Mouse (Mus musculus) heart, adult 2 months (tissue): ENCODE data around the gene Trim21. TPM values are rescaled to one million over a fixed set of nuclear protein-coding genes. Genes with fewer than 3 reads are reported as not detected.
A peak's percentile ranks its signal among the peaks of the same experiment; 100 is the strongest.

Source experiments
- DNase-seq, 2 experiments: peaks; one replicate each; pipeline ENCODE4 v3.0.0; 2021
- H3K27ac ChIP-seq: fragments of 200-600 bp; 2 replicates; pipeline ENCODE4 v1.8.1; 2022
- H3K27me3 ChIP-seq: fragments of 200-500 bp; 2 replicates; pipeline ENCODE4 v1.6.1; 2012; ENCODE audit warnings: mild to moderate bottlenecking, low read length, inconsistent platforms, mixed read lengths; ENCODE audit not compliant: control insufficient read depth, insufficient read depth
- H3K36me3 ChIP-seq: fragments of 200-500 bp; 2 replicates; pipeline ENCODE4 v1.6.1; 2012; ENCODE audit warnings: low read length, inconsistent platforms; ENCODE audit not compliant: control insufficient read depth, insufficient read depth
- H3K4me1 ChIP-seq: fragments of 200-500 bp; 2 replicates; pipeline ENCODE4 v1.6.1; 2011; ENCODE audit warnings: low read length; ENCODE audit not compliant: control insufficient read depth, insufficient read depth
- H3K4me3 ChIP-seq: fragments of 200-600 bp; 2 replicates; pipeline ENCODE4 v1.8.1; 2022
- H3K79me2 ChIP-seq: fragments of 200-500 bp; replicated peaks from 2 replicates; pipeline ENCODE4 v1.6.1; 2012; ENCODE audit warnings: mild to moderate bottlenecking, inconsistent platforms, low read length, moderate library complexity, mixed read lengths; ENCODE audit not compliant: control insufficient read depth, insufficient read depth
- H3K9ac ChIP-seq: fragments of 200-500 bp; 2 replicates; pipeline ENCODE4 v1.6.1; 2012; ENCODE audit warnings: low read depth, mild to moderate bottlenecking, control low read depth, inconsistent platforms, low read length, mixed read lengths
- CTCF ChIP-seq: fragments of 200-600 bp; IDR thresholded peaks from 2 replicates; pipeline ENCODE4 v1.8.1; 2022; ENCODE audit warnings: antibody characterized with exemption, mild to moderate bottlenecking, moderate library complexity
- EP300 ChIP-seq: fragments of 200-500 bp; IDR thresholded peaks from 2 replicates; pipeline ENCODE4 v1.6.1; 2011; ENCODE audit warnings: low read depth, low read length, control low read depth; ENCODE audit not compliant: insufficient read depth
- POLR2A ChIP-seq: fragments of 200-500 bp; IDR thresholded peaks from 2 replicates; pipeline ENCODE4 v1.6.1; 2011; ENCODE audit warnings: mild to moderate bottlenecking, low read depth, low read length, control low read depth; ENCODE audit not compliant: insufficient read depth
- WGBS: fragments of 180-500 bp; shearing (Covaris S2); methylation state at CpG from one replicate; pipeline ENCODE4 v1.1.7; 2018; 5-methylcytosine and 5-hydroxymethylcytosine counted together
- intact Hi-C: fragments of 180-260 bp; cut with DNase I; formaldehyde crosslinking; loops from one replicate; pipeline ENCODE4 v1.15.1; 2025
- polyA plus RNA-seq: library from polyadenylated mRNA; depleted of rRNA; stranded (reverse); fragments of >200 nt; gene quantifications from 2 replicates; pipeline ENCODE4 v1.2.3, GENCODE M21; 2012
- total RNA-seq, 2 experiments: library from RNA; stranded (reverse); gene quantifications; 2 replicates each; pipeline ENCODE4 v1.2.3; 2021

Gene Trim21
- total and polyA plus RNA-seq, 3 experiments: 3.7 to 6.1 (median 3.7) TPM

DNA sequence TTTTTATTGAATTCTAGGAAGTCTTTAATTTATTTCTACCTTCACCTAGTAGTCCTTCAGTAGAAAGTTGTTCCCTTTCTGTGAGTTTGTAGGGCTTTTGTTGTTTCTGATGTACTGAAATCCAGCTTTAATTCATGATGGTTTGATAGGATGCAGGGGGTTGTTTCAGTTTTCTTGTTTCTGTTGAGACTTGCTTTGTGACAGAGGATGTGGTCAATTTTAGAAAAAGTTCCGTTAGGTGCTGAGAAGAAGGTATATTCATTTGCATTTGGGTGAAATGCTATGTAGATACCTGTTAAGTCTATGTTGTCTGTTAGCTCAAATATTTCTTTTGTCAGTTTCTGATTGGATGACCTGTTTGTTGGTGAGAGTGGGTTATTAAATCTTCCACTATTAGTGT, 36.2 kb downstream of the Trim21 start:
- Histone ChIP-seq H3K27me3 (no peaks in the 10 kb centered on the region), H3K36me3 (no peaks in the 10 kb centered on the region), H3K27ac (no peak overlapping the region), H3K4me3 (no peak overlapping the region), H3K9ac (no peak overlapping the region), H3K79me2 (no peaks in the 10 kb centered on the region), H3K4me1 (no peaks in the 10 kb centered on the region)
- DNase-seq: no peak
- intact Hi-C loops: no loop called here
- 63% methylated on average over 1 of the region's 1 CpGs for WGBS
- TF ChIP-seq EP300: no peak
- TF ChIP-seq CTCF: no peak
- TF ChIP-seq POLR2A: no peak

GRCm38 (mm10) chr7:102517051-102517335, 48.3 kb downstream of the Trim21 start:
- intact Hi-C loops: no loop called here
- Histone ChIP-seq H3K27ac (no peak overlapping the region), H3K9ac (no peak overlapping the region), H3K27me3 (no peaks in the 10 kb centered on the region), H3K4me3 (no peak overlapping the region), H3K79me2 (no peaks in the 10 kb centered on the region), H3K4me1 (no peaks in the 10 kb centered on the region; the same call in 1 of the 2 replicates), H3K36me3 (no peaks in the 10 kb centered on the region)
- DNase-seq: no peak
- 51% methylated on average over 2 of the region's 2 CpGs for WGBS
- no peak for TF ChIP-seq CTCF
- TF ChIP-seq EP300: no peak
- no peak for TF ChIP-seq POLR2A

DNA sequence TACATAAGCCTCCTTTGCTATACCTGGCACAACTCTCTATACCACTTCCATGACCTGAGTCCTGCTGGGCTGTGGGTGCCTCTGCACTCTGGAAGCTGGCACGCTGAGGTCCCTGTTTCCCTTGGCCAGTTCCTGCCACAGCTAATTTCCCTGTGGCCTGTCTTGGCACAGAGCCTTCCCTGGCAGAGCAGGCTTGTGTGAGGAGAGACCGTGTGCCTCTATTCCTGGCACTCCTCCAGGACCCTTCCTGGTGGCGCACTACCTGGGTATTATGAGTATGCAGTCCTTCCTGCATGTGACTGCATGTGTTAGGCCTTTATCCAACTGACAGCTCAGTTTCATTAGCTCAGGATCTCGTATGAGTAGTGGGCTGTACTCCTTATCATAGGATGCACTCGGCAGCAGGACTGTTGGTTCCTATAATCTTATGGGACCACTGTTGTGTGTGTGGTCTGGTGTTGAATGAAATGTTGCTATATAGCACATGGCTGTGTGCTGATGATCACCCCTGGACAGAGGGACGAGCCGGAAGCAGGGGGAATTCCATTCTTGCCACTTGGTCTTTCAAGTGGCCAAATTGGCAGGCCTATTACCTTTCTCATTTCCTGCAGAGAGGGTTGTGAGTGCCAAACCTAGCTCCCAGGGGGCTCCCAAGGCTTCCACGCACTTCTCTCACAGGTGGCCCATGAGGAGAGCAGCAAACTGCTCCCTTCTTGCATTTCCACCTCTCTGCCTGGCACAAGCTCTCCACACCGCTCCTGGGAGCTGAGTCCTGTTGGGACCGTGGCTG, 48.8 kb downstream of the Trim21 start:
- no peaks in the 10 kb centered on the region for H3K27me3 ChIP-seq
- 31% methylated on average over 10 of the region's 10 CpGs for WGBS
- H3K27ac ChIP-seq: no peak overlapping the region
- no peak overlapping the region for H3K9ac ChIP-seq
- TF ChIP-seq CTCF (no peak), POLR2A (no peak), EP300 (no peak)
- H3K79me2 ChIP-seq: no peaks in the 10 kb centered on the region
- DNase-seq: peak in 1 of 2 experiments; percentile 28
- no peaks in the 10 kb centered on the region for H3K36me3 ChIP-seq
- no peak overlapping the region for H3K4me3 ChIP-seq
- no peaks in the 10 kb centered on the region; the same call in 1 of the 2 replicates for H3K4me1 ChIP-seq
- intact Hi-C loops: no loop called here

GRCm38 (mm10) chr7:102514144-102514543, 51.1 kb downstream of the Trim21 start:
- TF ChIP-seq EP300: no peak
- no peak for TF ChIP-seq CTCF
- no peak for TF ChIP-seq POLR2A
- Histone ChIP-seq H3K9ac (no peak overlapping the region), H3K4me3 (no peak overlapping the region), H3K36me3 (no peaks in the 10 kb centered on the region), H3K27ac (no peak overlapping the region), H3K27me3 (no peaks in the 10 kb centered on the region), H3K4me1 (no peaks in the 10 kb centered on the region; the same call in 1 of the 2 replicates), H3K79me2 (no peaks in the 10 kb centered on the region)
- intact Hi-C loops: no loop called here
- WGBS: 67% methylated on average over 4 of the region's 4 CpGs
- DNase-seq: no peak

DNA sequence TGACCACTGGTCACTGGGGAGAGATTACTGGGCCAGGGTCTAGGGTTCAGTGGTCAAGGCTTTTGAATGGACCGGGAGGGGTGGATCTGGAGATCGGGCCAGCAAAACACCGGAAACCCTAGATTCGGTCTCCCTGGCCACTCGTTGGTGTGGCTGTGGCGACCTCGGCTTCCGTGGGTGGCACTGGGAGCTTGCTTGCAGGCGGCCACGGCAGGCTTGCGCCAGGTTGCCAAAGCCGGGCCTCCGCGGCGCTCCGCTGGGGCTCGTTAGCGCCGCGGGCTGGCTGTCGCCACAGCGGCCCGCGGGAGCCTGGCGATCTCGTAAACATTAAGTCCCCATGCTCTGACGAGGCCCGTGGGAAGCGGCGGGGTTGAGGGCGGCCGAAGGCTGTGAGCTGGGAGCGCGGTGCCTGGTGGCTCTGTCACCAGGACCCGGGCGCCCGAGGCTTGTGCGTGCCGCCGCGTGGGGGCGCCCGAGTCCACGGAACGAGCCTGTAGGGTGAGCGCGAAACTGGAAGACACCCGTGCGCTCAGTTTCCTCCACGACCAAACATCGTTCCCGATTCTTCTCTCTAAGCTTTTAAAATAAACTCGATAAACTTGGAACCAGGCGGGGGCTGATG, 52.4 kb downstream of the Trim21 start:
- Histone ChIP-seq H3K4me1 (no peaks in the 10 kb centered on the region; the same call in 1 of the 2 replicates), H3K9ac (peak overlapping the region; percentile 67), H3K36me3 (no peaks in the 10 kb centered on the region), H3K79me2 (no peaks in the 10 kb centered on the region), H3K27ac (no peak overlapping the region), H3K27me3 (no peaks in the 10 kb centered on the region), H3K4me3 (peak overlapping the region; percentile 52)
- no peak for TF ChIP-seq POLR2A
- peak; percentile 97 for TF ChIP-seq CTCF
- peak; percentile 85 to 93 for DNase-seq
- intact Hi-C loops: loop anchor here (1.0 to 2.0 kb wide), 2 partner anchors 240 to 406 kb away; no protein-coding TSS in a partner anchor
- under 1% methylated on average over 54 of the region's 54 CpGs for WGBS

DNA sequence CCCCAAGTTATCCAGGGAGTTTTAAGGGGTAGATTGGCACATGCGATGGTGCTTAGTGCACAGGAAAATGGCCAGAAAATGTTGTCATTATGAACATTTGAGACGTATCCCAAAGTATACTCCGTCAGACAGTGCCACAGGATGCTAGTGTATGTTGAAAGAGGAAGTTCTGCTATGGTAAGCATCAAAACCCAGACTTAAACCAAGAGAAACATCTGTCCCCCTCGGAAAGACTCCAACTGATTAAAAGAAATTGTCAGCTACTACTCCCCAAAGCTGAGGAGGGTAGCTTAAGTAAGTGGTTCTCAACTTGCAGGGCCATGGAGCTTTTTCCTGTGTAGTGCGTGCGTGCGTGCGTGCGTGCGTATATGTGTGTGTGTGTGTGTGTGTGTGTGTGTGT, 53.4 kb downstream of the Trim21 start:
- WGBS: 86% methylated on average over 10 of the region's 10 CpGs

More for the DNA sequence above, 53.4 kb downstream of the Trim21 start:
- intact Hi-C loops: loop anchor here (2.0 kb wide), 1 partner anchor 241 kb away; no protein-coding TSS in a partner anchor
- TF ChIP-seq POLR2A: no peak
- no peak for TF ChIP-seq CTCF
- no peak for TF ChIP-seq EP300
- DNase-seq: no peak
- no peak overlapping the region for H3K27ac ChIP-seq
- H3K36me3 ChIP-seq: no peaks in the 10 kb centered on the region
- H3K4me3 ChIP-seq: no peak overlapping the region
- H3K27me3 ChIP-seq: no peaks in the 10 kb centered on the region
- no peaks in the 10 kb centered on the region for H3K79me2 ChIP-seq
- H3K4me1 ChIP-seq: no peaks in the 10 kb centered on the region; the same call in 1 of the 2 replicates
- no peak overlapping the region for H3K9ac ChIP-seq
